Mouse (Mus musculus) forebrain, embryonic 11.5 days (tissue): Measurements from ENCODE around the gene Il17re. TPM values are rescaled to one million over a fixed set of nuclear protein-coding genes. Genes with fewer than 3 reads are reported as not detected.

Experiments
- ATAC-seq: fragments of 200-750 bp; cut with Nextera tagmentation; replicated peaks from 2 replicates; pipeline ENCODE4 v1.8.0; 2017; ENCODE audit warnings: moderate TSS enrichment; ENCODE audit not compliant: low FRiP score
- DNase-seq: peaks from one replicate; pipeline ENCODE4 v3.0.0-alpha.2; 2017; ENCODE audit warnings: low spot score
- H3K27ac ChIP-seq: fragments of 300-500 bp; sonication (generic); 2 replicates; pipeline ENCODE4 v1.5.1; 2014; ENCODE audit warnings: low read depth, low read length
- H3K27me3 ChIP-seq: fragments of 300-500 bp; sonication (generic); 2 replicates; pipeline ENCODE4 v1.6.1; 2014; ENCODE audit warnings: mild to moderate bottlenecking, low read length, mixed read lengths; ENCODE audit not compliant: control insufficient read depth, insufficient read depth
- H3K36me3 ChIP-seq: fragments of 300-500 bp; sonication (generic); 2 replicates; pipeline ENCODE4 v1.6.1; 2014; ENCODE audit warnings: mild to moderate bottlenecking, low read length, moderate library complexity, mixed read lengths; ENCODE audit not compliant: control insufficient read depth, insufficient read depth
- H3K4me1 ChIP-seq: fragments of 300-500 bp; sonication (generic); replicated peaks from 2 replicates; pipeline ENCODE4 v1.6.1; 2014; ENCODE audit warnings: low read length, mixed read lengths; ENCODE audit not compliant: control insufficient read depth, insufficient read depth
- H3K4me2 ChIP-seq: fragments of 300-500 bp; sonication (generic); 2 replicates; pipeline ENCODE4 v1.6.1; 2014; ENCODE audit warnings: low read depth, mild to moderate bottlenecking, low read length, moderate library complexity, mixed read lengths; ENCODE audit not compliant: severe bottlenecking
- H3K4me3 ChIP-seq: fragments of 300-500 bp; sonication (generic); 2 replicates; pipeline ENCODE4 v1.5.1; 2014; ENCODE audit warnings: low read depth, low read length
- H3K9ac ChIP-seq: fragments of 300-500 bp; sonication (generic); 2 replicates; pipeline ENCODE4 v1.6.1; 2014; ENCODE audit warnings: low read length
- H3K9me3 ChIP-seq: fragments of 300-500 bp; sonication (generic); 2 replicates; pipeline ENCODE4 v1.6.1; 2016; ENCODE audit warnings: low read length, mixed read lengths; ENCODE audit not compliant: control insufficient read depth
- WGBS: fragments of 180-500 bp; shearing (Covaris S2); extraction: QIAGEN DNeasy Blood & Tissue Kit; methylation state at CpG from one replicate; pipeline ENCODE4 v1.1.7; 2014; 5-methylcytosine and 5-hydroxymethylcytosine counted together
- microRNA-seq: library from miRNA; unstranded; fragments of <30 nt; microRNA quantifications from one replicate; pipeline ENCODE4, GENCODE M21; 2016; ENCODE audit not compliant: insufficient number of aligned reads
- polyA plus RNA-seq: library from polyadenylated mRNA; unstranded; fragments of >200 nt; fragmentation: Nextera tagmentation; extraction: Ambion mirVana; gene quantifications from 2 replicates; pipeline ENCODE4 v1.2.1, GENCODE M21; 2014

The Il17re gene
- polyA plus RNA-seq, 1 experiment from 2014 or later = 1.0 TPM

- Histone ChIP-seq H3K36me3 (peaks cover 23% of the 10 kb centered on the region; the same call in 1 of the 2 replicates), H3K27ac (no peak overlapping the region), H3K9ac (no peak overlapping the region), H3K4me2 (no peak overlapping the region), H3K27me3 (no peaks in the 10 kb centered on the region), H3K9me3 (no peaks in the 10 kb centered on the region), H3K4me1 (no peaks in the 10 kb centered on the region), H3K4me3 (no peak overlapping the region)
- DNase-seq (no peak), ATAC-seq (no peak)
- 94% methylated on average over 8 of the region's 8 CpGs for WGBS
Measured at GRCm38 (mm10) chr6:113517434-113518080, 59.3 kb downstream of the Il17re start.

Small RNAs within 50 kb of the gene (microRNA-seq; reads per million reads assigned to microRNA genes)
- not detected for gene Gm24387

Other genes with a start within 250 kb of the Il17re start
- 50.5 and 50.8 TPM in 2 replicates for gene Mtmr14, start 220.6 kb upstream of the Il17re start, polyA plus RNA-seq
- gene Cpne9, start 176.2 kb upstream of the Il17re start, polyA plus RNA-seq = 0.13 and 0.52 TPM in 2 replicates
- 31.9 and 35.4 TPM in 2 replicates for gene Brpf1, start 151.3 kb upstream of the Il17re start, polyA plus RNA-seq
- 14.2 and 14.5 TPM in 2 replicates for gene Ogg1, start 131.5 kb upstream of the Il17re start, polyA plus RNA-seq
- gene Camk1, start 114.5 kb upstream of the Il17re start, polyA plus RNA-seq = 47.8 and 52.5 TPM in 2 replicates
- 72.5 and 76.3 TPM in 2 replicates for gene Tada3, start 80.6 kb upstream of the Il17re start, polyA plus RNA-seq
- gene Arpc4, start 80.4 kb upstream of the Il17re start, polyA plus RNA-seq = 180 and 182 TPM in 2 replicates
- 5.1 and 6.0 TPM in 2 replicates for gene Ttll3, start 69.2 kb upstream of the Il17re start, polyA plus RNA-seq
- 26.7 and 28.5 TPM in 2 replicates for gene Rpusd3, start 39.1 kb upstream of the Il17re start, polyA plus RNA-seq
- not detected in 2 replicates for gene Cidec, start 22.7 kb upstream of the Il17re start, polyA plus RNA-seq
- 66.1 and 75.0 TPM in 2 replicates for gene Jagn1, start 15.9 kb upstream of the Il17re start, polyA plus RNA-seq
- 3.4 and 4.2 TPM in 2 replicates for gene Il17rc, start 12.9 kb downstream of the Il17re start, polyA plus RNA-seq
- 36.3 and 41.6 TPM in 2 replicates for gene Creld1, start 24.8 kb downstream of the Il17re start, polyA plus RNA-seq
- gene Prrt3, start 43.4 kb downstream of the Il17re start, polyA plus RNA-seq = 1.4 and 2.1 TPM in 2 replicates
- gene Emc3, start 73.2 kb downstream of the Il17re start, polyA plus RNA-seq = 74.3 and 77.7 TPM in 2 replicates
- 25.0 and 25.1 TPM in 2 replicates for gene Fancd2, start 73.2 kb downstream of the Il17re start, polyA plus RNA-seq
- gene Fancd2os, start 142.2 kb downstream of the Il17re start, polyA plus RNA-seq = 0.24 TPM in 1 of 2 replicates, not detected in the other
- 198 and 200 TPM in 2 replicates for gene Brk1, start 146.3 kb downstream of the Il17re start, polyA plus RNA-seq
- 63.7 and 64.4 TPM in 2 replicates for gene Vhl, start 165.5 kb downstream of the Il17re start, polyA plus RNA-seq
- gene Irak2, start 180.0 kb downstream of the Il17re start, polyA plus RNA-seq = 1.6 and 2.1 TPM in 2 replicates
- gene Tatdn2, start 238.6 kb downstream of the Il17re start, polyA plus RNA-seq = 0.88 and 1.5 TPM in 2 replicates